Mouse (Mus musculus): ENCODE results near the gene Gm49387.

DNA sequence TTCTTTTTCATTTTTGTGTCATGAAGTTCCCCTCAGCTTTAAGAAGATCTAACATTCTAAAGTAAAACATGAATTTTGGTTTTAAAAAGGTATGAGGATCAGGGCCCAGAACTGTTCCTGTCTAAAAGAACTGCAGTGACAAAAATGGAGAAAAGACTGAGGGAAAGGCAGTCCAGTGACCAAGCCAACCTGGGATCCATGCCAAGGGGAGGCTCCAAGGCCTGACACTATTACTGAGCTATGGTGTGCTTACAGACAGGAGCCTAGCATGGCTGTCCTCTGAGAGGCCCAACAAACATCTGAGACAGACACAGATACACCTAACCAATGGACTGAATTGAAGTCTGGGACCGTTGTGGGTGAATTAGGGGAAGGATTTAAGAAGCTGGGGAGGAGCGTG, 130.8 kb downstream of the Gm49387 start:
- TF ChIP-seq CTCF (IDR thresholded peaks at IDR 0.05; ENCODE audit: extremely low read depth, insufficient read depth, low read length) (no peak), POLR2A (IDR thresholded peaks at IDR 0.05; ENCODE audit: extremely low read depth, insufficient read depth, low read length) (no peak)
